Mouse (Mus musculus) embryonic fibroblast, embryonic 13.5 days (primary cell): ENCODE measurements at regions not wholly inside any gene's neighbourhood (a gene's known extent, or its start where the extent isn't known, plus 50 kb on each side); places are given as distances from the start of the nearest gene placed in this dataset.

Experiments
- CTCF ChIP-seq: IDR thresholded peaks from 2 replicates; pipeline ENCODE4 v1.5.1; 2011; ENCODE audit warnings: mild to moderate bottlenecking, control low read depth, low read length, moderate library complexity, borderline replicate concordance; ENCODE audit not compliant: insufficient read depth
- POLR2A ChIP-seq: IDR thresholded peaks from 2 replicates; pipeline ENCODE4 v1.6.1; 2011; ENCODE audit warnings: low read depth, mild to moderate bottlenecking, control low read depth, low read length, moderate library complexity

DNA sequence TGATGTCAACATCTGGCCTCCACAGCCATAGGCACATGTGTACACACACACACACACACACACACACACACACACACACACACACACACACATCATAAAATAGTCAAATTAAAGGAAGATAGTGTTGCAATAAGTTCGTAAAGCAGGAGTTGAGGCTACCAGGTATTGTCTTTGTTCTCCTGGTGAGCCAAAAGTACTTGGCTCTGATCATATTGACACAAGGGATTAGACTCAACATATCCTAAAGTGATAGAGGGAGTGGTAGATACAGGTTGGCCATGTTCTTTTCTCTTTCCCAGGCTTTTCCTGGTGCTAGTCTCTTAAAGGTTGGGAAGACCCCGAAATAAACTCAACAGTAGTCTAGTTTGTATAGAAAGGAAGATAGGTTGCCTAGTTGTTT, 616.9 kb downstream of the Hdgfl1 start:
- no peak for TF ChIP-seq POLR2A
- TF ChIP-seq CTCF = no peak
